Mouse (Mus musculus) cerebellum, postnatal 25 days (tissue): ENCODE data around the gene Txnrd2.

ENCODE experiments used
- DNase-seq, 2 experiments: peaks; one replicate each; pipeline ENCODE4 v3.0.0; 2021; ENCODE audit warnings: mixed read lengths in 2 of 2

The Txnrd2 gene

GRCm38 (mm10) chr16:18453846-18454245, 27.7 kb downstream of the Txnrd2 start:
- no peak for DNase-seq

GRCm38 (mm10) chr16:18455407-18455806, 29.2 kb downstream of the Txnrd2 start:
- DNase-seq, result no peak

DNA sequence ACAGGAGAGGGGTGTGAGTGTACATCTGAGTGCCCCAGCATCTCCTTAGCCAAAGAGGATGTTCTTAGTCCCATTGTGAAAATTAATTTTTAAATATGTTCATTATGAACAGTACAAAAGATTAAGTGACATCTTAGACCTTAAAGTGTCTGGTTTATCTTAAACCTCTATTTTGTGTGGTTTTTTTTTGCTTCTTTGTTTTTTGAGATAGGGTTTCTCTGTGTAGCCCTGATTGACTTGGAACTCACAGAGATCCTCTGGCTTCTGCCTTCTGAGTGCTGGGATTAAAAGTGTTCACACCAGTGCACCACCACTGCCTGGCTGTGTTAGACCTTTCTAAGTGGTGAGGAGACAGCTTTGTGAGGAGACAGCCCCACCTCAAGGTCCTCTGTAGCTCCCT, 32.5 kb downstream of the Txnrd2 start:
- DNase-seq, result no peak

- DNase-seq, result no peak
Observed at GRCm38 (mm10) chr16:18459335-18459954, 33.3 kb downstream of the Txnrd2 start.

GRCm38 (mm10) chr16:18459955-18460370, 33.8 kb downstream of the Txnrd2 start:
- DNase-seq, result no peak

DNA sequence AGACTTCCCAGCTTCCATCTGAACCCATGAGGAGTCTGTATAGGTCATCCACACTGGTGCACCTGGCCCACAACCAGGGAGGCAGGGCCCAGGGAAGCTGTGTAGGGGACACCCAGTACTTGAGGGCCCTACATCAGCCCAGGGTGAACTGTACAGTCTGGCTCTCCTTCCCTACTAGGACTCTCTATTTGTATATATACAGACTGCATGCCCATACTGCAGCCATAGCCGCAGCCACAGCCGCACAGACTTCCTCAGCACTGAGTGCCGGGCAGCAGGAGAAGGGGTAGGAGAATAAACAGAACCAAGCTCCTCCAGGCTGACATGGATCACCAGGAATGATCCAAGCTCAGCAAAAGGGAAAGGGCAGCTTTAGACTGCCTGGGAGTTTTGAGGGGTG, 34.6 kb downstream of the Txnrd2 start:
- DNase-seq, result no peak

DNA sequence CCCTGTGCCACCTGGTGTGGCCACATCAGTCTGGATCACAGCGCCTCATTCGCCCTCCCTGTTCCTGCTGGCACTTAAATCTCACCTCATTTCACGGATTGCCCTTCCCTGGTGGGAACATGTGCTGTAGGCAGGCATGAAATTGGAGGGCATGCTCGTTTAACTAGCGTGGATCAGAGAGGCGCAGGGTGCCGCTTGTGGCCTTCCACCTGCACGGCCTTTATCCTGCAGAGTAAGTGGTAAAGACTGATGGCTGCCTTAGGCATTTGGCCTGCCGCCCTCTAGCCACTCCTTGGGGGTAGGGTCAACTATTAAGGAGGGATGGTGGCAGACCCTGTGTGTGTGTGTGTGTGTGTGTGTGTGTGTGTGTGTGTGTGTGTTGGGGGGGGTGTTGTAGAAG, 35.8 kb downstream of the Txnrd2 start:
- no peak for DNase-seq

GRCm38 (mm10) chr16:18462598-18462997, 36.4 kb downstream of the Txnrd2 start:
- no peak for DNase-seq

DNA sequence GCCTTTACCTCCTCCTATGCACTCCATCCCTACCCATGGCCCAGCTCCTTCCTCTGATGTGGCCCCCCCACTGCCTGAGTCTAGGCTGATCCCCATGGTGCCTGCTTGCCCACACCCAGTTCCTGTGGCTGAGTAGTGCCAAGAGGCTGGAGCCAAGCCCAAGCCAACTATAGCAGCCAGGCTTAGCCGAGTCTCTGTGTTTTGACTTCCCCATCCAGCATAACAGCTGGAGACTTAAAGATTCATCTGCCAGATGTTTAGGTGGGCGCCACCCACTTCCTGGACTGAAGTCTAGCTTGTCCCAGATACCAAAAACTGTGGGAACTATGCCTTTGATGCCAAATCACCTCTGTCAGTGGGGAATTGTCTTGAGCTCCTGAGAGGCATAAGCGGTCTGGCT, 38.1 kb downstream of the Txnrd2 start:
- no peak for DNase-seq

DNA sequence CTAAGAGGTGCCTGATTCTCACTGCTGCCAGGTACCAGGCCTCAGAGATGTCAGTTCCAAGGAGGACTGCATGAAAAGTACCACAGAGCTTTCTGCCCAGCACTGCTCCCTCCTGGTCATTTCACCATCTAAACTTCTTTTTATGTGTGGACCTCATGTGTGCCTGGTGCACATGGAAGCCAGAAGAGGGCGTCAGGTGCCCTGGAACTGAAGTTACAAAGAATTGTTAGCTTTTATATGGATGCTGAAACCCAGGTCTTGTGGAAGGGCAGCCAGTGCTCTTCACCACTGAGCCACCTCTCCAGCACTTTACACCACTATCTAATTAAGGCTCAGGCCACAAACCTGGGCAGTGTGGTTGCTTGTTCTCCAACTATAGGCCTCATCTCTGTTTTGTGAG, 44.6 kb downstream of the Txnrd2 start:
- no peak for DNase-seq

DNA sequence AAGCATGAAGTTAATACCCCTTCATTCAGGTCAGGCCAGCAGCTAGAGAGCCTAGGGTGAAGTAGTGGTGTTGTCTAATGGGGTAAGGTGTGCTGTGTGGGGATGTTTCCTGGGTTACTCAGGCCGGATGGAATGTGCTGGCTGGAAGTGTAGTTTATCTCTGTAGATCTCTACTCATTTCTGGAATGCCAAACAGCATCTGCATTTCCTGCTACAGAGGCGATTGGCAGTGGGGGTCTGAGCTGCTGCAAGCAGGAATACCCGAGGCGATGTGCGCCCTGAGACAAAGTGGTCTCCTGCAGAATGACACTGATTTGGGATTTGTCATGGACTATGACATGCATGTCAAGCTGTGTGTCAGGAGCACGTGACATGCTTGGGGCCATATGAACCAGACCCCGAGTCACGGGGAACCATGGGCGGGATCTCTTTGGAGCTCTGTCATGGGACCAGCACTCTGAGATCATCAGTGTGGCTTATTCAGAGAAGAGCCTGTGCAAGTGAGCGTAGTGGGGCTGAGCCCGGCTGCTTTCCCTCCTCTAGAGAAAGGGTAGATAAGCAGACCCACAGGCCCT, 45.3 kb downstream of the Txnrd2 start:
- DNase-seq, result no peak

DNA sequence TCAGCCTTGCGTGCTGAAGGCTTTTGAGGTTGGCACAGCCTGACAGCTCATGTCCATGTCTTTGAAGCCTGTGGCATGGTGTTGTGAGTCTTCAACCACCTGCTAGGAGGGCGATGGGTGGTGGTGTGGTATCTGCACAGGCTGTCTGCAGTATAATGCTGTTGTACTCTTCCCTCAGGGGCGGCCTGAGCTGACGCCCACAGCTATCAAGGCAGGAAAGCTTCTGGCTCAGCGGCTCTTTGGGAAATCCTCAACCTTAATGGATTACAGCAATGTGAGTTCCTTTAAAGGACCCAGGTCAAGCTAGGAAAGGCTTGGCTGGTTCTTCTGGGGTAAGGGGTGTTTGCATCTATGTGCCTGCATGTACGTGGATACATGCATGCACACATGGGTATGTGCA, 45.8 kb downstream of the Txnrd2 start:
- DNase-seq, result no peak

DNA sequence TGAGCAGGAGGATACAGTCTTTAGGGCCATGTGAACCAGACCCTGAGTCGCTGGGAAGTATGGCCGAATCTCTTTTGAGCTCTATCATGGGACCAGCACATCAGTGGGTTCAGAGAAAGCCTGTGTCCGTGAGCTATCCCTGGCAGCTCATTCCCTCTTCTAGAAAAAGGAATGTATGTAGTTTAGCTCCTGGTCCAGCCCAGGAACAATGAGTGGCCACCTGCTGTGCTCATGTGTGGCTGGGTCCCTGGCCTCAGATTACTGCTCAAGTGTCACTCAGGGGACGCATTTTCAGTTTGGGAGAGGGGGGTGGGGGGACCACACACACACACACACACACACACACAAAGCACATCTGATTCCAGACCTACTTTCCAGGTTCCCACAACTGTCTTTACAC, 46.2 kb downstream of the Txnrd2 start:
- no peak for DNase-seq

DNA sequence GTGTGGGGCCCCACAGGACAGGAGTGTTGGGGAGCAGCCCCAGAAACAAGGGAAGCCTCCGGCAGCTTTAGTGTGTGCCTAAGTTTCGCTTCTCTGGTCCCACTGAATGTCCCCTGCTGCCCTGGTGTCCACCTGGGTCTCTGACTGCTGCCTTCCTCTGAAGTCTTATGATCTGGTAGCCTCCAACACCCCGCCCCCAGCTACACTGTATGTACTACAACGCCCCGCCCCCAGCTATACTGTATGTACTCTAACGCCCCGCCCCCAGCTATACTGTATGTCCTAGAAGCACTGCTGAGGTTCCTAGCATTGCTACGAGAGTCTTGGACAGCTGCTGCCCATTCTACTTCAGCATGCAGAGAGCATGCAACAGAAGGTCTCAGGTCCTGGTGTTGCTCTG, 46.8 kb downstream of the Txnrd2 start:
- DNase-seq, result no peak

DNA sequence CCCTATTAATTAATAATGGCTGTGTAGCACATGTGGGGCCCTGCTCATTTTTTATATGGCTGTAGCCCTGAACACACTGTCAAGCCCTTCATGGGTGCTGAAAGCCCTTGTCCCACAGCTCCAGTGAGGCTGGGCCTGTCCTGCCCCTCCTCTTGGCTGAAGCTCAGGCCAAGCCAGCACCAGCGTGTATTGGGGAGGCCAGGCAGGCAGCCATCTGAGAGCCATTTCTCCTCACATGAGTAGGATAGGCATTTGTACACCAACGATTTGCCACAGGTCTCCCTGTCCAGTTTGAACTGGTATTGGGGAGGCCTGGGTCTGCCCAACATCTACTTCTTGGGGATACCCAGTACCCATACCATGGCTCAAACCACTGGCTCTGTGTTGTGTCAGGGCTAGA, 47.8 kb downstream of the Txnrd2 start:
- DNase-seq, result no peak

- no peak for DNase-seq
Observed at GRCm38 (mm10) chr16:18477996-18478395, 51.8 kb downstream of the Txnrd2 start.

- DNase-seq, result no peak
Observed at GRCm38 (mm10) chr16:18479667-18480066, 53.5 kb downstream of the Txnrd2 start.

DNA sequence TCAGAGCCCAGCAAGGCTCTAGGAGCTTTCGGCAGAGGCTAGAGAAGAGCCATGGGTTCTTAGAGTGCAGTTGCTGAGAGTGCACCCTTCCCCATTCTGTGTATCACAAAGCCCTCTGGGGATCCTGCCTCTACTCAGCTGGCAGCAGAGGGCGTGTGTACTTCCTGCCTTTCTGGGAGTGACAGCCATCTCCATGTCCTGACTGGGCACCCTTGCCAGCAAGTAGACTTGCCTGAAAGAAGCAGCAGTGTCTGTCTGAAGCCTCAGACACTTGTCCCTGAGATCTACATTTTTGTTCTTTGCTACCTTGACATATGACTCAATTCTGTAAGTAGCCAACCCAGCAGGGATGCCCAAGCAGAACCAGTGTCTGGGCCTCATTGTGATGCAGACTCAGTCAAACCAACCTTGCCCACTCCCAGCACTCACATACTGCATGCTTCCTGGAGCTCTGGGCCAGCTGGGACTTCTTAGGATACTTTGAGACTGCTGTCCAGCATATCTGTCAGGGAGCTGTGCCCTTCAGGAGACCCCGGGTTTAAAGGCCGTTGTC, 54.8 kb downstream of the Txnrd2 start:
- DNase-seq, result no peak

DNA sequence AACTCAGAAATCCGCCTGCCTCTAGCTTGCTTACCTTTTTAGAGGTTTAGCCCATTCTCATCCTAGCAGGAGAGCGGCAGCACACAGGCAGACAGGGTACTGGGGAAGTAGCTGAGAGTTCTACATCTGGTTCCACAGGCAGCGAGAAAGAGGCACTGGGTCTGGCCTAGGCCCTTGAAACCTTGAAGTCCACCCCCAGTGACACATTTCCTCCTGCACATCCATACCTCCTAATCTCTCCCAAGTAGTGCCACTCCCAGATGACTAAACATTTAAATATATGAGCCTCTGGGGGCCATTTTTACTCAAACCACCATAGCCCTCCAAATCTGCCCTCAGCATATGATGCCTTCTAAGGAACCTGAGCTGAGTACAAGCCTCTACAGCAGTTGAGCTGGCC, 56.2 kb downstream of the Txnrd2 start:
- DNase-seq, result no peak

GRCm38 (mm10) chr16:18483839-18484238, 57.7 kb downstream of the Txnrd2 start:
- no peak for DNase-seq

DNA sequence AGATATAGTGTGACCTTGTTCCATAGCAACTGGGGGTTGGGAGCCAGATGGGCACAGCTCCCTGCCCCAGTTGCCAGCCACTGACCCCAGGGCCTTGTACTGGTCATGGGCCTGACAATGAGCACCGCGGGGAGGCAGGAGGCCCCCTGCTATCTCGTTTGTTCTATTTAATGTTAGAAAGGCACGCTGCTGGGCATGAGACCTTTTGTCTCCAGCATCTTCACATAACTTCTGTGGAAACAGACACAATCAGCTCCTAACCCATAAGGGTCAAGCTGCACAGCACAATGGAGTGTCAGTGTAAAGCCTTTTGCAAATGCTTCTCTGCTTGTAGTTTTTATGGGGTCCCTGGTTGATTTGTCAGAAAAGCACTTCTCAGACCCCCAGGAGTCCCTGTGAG, 58.2 kb downstream of the Txnrd2 start:
- DNase-seq, result no peak

GRCm38 (mm10) chr16:18484794-18485435, 58.7 kb downstream of the Txnrd2 start:
- DNase-seq, result no peak

DNA sequence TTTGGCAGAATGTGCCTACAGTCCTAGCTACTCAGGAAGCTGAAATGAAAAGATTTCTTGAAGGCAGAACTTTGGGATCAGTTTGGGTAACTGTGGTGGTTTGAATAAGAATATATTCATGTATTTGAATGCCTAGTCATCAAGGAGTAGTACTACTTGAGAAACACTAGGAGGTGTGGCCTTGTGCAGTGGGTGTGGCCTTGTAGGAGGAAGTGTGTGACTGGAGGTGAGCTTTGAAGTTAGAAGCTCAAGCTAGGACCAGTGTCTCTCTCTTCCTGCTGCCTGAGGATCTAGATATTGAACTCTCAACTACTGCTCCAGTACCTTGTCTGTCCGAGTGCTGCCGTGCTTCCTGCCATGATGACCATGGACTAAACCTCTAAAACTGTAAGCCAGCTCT, 59.9 kb downstream of the Txnrd2 start:
- no peak for DNase-seq

DNA sequence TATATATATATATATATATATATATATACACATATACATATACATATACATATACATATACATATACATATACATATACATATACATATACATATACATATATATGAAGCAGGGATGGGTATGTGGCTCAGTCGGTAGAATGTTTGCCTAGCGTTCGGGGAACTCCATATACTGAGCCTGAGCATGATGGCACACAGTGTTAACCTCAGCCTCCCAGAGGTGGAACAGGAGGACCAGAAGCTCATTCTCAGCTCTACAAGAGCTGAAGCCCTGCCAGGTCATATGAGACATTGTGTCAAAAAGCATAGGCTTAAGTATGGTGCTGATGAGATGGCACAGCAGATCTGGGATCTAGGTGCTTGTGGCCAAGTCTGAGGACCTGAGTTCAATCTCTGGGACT, 64.1 kb downstream of the Txnrd2 start:
- no peak for DNase-seq
